Mouse (Mus musculus) right cerebral cortex, postnatal 25 days (tissue): ENCODE data around the gene Prrc2b.

Experiments
- DNase-seq: peaks from one replicate; pipeline ENCODE4 v3.0.0; 2022

The Prrc2b gene

DNA sequence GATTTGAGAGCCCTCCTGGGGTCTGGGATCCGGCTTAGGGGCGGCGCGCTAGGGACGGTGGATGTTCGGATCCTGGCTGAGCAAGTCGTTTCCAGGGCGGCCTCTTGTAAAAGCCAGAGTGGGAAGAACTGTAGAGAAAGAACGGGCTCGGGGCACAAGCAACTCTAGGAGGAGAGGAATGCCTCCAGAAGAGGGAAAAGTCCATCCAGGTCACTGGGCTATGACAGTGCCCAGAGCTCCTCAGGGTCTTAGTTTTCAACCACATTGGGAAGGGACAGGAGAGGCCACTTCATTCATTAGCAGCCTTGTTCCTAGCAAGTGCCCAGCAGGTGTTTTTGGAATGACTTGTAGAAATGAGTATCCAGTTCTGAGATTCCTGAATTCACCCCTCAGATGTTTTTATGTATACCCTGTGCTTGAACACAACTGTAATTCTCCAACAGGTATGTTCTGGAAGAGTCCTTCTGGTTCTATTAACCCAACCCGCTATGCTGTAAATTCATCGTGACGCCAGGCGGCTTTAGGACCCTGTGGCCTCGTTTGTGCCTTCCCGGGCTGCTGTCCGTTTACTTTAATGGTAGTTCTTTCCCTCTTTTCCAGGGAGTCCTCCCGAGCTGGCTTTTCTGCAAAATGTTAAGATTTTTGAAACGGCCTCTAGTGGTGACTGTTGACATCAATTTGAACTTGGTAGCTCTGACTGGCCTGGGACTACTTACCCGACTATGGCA, 86.0 kb downstream of the Prrc2b start:
- DNase-seq, result peak; percentile 33

DNA sequence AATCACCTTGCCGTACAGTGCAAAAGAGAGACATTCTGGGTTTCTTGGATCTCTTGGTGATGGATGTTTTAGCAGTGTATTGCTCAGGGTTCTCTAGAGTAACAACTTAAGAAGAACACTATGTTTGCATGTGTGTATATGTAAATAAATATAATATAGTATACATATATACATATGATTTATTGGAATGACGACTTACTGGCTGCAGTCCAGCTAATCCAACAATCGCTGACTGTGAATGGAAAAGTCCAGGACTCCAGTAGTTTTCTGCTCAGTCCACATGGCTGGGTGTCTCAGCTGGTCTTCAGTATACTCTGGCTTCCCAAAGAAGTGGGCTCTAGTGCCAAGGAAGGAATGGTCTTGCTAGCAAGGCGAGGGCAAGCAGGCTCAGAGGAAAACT, 86.7 kb downstream of the Prrc2b start:
- no peak for DNase-seq

DNA sequence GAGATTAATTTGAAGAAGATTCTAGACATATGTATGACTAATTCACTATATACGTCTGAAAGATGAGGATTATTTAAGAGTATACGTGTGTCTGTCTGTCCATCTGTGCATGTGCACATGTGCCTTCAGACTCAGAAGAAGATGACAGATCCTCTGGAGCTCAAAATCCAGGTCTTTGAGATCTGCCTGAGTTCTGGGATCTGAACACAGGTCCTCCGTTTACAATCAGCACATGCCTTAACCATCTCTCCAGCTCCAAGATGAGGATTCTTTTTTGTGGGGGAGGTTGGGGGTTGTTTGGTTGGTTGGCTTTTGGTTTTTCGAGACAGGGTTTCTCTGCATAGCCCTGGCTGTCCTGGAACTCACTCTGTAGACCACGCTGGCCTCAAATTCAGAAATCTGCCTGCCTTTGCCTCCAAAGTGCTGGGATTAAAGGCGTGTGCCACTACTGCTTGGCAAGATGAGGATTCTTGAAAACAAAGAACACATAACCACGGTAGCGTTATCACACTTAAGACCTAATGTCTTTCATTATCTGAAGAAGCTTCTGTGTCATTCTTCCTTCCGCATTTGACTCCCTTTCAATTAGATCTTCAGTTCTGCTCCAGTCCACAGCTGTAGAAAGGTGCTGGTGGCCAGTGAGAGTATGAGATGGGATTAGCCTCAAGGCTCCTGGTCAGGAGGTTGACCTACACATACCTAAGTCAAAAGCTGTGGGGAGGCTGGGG, 88.0 kb downstream of the Prrc2b start:
- no peak for DNase-seq

DNA sequence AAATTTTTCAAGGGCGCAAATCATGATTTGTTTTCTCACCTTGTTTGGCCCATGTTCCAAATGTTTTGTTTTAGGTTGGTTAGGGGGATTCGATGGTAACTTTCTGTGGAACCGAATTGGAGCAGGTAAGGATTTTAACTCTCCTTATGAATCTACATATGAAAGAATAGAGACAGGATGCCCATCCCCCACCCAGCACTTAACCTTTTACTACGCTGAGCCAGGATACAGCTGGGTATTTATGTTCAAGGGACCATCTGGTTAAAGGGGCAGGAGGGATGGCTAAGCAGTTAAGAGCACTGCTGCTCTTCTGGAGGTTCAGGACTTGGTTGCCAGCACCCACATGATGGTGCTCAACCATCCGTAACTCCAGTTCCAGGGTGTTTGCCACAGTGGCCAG, 89.7 kb downstream of the Prrc2b start:
- DNase-seq, result no peak

- DNase-seq, result no peak
Observed at GRCm38 (mm10) chr2:32242986-32243385, 92.1 kb downstream of the Prrc2b start.

- DNase-seq, result no peak
Observed at GRCm38 (mm10) chr2:32246741-32247140, 95.9 kb downstream of the Prrc2b start.

GRCm38 (mm10) chr2:32248377-32249361, 97.8 kb downstream of the Prrc2b start:
- DNase-seq, result no peak

DNA sequence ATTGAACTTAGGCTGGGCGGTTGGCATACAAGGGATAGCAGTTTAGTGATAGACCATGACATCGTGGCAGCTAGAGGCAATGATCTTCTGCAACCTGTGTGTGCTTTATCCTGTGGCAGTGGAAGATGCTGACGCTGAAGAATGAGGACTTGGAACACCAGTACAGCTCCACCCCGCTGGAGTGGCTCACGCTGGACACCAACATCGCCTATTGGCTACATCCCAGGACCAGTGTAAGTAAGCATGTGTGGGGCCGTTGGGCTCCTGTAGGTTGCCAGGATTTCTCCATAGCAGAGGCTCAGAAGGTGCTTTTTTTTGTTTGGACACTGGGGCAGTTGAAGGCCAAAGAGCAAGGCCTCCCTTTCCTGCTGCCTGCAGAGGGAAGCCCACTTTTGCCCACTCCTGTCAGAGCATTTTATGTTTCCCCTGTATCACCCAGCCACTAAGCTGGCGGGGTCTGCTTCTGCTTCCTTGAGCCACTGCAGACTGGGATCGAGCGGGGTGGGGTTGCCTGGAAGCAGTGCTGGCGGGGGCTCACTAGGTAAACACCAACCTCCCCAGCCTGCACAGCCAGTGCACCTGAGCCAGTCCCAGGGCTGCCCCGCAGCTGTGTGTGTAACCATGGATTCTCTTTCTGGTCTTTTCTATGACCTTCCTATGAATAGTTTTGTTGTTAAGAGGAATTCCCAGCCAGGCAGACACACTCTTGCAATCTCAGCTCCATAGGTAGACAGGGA, 101.1 kb downstream of the Prrc2b start:
- no peak for DNase-seq

DNA sequence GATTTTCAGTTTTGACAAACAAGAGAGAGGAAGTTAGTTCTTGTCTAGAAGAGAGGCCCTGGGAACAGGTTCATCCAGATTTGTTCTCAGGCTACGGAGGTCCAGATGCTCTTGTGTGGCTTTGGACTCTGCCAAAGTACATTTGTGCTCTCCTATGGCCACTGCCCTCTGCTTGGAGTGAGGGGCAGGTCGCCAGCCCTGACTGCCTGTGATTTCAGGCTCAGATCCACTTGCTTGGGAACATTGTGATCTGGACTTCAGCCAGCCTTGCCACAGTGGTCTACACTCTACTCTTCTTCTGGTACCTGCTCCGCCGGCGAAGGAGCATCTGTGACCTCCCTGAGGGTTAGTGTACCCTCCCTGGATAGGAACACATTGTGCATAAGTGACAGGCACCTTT, 101.8 kb downstream of the Prrc2b start:
- no peak for DNase-seq

DNA sequence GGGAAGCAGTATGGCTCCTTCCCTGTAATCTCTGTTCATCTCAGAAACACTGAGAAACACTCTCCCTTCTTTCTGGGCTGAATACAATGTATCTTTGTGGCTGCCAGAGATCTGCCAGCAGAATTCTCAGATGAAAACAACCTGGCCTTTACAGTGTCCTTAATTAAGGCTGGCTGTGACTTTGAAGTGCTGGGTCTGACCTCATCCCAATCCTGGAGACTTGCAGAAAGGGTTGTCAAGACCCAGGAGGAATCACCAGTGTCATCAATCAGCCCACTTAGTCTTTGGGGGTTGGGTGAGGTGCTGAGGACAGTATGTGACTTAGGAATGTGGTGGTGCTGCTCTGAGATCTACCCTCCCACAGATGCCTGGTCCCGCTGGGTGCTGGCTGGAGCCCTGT, 102.5 kb downstream of the Prrc2b start:
- DNase-seq, result no peak

- no peak for DNase-seq
Observed at GRCm38 (mm10) chr2:32254563-32254962, 103.7 kb downstream of the Prrc2b start.

GRCm38 (mm10) chr2:32256273-32256672, 105.4 kb downstream of the Prrc2b start:
- no peak for DNase-seq

GRCm38 (mm10) chr2:32258887-32259533, 108.1 kb downstream of the Prrc2b start:
- DNase-seq, result no peak

DNA sequence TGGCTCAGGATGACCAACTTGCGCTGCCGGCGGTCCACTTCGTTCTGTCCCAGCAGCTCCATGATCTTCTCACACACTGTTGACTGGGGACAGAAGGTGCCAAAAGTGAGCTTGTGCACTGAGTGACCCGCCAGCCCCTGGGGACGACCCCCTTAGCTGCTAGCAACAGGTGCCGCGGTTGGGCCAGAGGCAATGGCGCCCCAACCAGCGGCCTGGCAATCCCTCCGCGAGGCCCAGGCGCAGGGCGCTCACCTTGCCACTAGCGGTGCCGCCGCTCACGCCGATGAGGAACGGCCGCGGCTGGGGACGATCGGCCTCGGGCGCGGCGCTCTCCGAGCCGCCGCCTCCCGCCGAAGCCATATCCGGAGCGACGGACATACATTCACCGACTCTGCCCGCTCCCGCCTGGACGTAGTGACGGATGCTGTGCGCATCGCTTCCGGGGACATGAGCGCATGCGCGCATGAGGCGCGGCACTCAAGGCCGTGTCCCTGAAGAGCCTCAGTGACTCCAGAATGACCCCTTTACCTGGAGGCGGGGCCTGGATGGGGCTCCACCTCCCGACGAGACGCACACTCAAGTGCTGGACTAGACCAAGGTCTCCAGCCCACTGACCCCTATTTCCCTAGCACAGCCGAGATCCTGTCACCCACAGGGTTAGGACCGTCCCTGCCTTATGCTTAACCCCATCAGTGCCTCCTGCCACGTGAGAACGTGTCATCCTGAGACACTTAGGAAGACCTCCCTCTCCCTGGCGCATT, 109.0 kb downstream of the Prrc2b start, which contains the start of gene Uck1:
Gene Uck1, minus strand, starts transcription at position 503 of the 761 bp plus-strand sequence.
- peak; percentile 89 for DNase-seq

GRCm38 (mm10) chr2:32260635-32261034, 109.8 kb downstream of the Prrc2b start:
- DNase-seq, result no peak

DNA sequence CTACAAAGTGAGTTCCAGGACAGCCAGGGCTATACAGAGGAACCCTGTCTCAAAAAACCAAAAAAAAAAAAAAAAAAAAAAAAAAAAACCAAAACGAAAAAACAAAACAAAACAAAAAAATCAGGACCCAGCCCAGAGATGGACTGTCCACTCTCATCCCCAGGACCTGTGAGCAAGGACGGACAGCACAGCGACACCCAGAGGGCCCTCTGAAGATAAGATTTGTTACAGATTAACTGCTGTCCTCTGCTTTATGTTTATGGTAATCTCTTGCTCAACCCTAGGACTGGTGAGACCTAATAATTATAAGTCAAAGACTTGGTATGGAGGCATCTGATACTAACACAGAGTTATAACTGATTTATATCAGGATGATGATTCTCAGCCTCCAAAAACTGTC, 124.9 kb downstream of the Prrc2b start:
- DNase-seq, result no peak

DNA sequence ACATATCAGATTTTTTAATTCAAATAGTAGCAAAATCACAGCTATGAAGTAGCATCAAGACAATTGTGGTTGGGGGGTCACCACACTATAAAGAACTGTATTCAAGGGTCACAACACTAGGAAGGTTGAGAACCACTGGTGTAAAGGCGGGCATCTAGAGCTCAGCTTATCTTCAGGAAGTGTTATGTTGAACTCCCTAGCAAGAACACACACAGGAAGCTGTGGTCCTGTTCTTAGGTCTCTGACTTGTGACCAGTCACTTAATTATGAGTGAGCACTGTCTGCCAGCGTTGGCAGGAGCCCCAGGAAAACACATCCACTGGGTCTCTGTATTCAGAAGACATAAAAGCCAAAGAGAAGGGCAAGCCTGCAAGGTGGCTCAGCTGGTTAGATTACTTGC, 131.4 kb downstream of the Prrc2b start:
- DNase-seq, result no peak

- no peak for DNase-seq
Observed at GRCm38 (mm10) chr2:32282727-32283126, 131.8 kb downstream of the Prrc2b start.

DNA sequence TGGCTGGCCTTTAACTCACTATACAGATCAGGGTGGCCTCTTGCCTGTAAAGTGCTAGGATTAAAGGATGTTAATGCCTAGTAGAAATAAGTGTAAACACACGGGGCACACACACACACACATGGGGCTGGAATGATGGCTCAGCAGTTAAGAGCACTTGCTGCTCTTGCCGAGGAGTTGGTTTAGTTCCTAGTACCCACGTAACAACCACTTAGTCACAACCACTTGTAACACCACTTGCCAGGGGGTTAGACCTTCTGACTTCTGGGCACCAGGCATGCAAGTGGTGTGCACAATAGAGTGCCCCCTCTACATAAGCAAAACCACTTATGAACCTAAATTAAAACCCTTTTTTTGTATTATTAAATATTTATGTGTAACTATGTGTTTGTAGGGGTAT, 133.1 kb downstream of the Prrc2b start:
- no peak for DNase-seq
